Mouse (Mus musculus) G1E (cell line): ENCODE measurements at regions not wholly inside any gene's neighbourhood (a gene's known extent, or its start where the extent isn't known, plus 50 kb on each side); places are given as distances from the start of the nearest gene placed in this dataset.

Experiments used
- ATAC-seq: 2 replicates; pipeline ENCODE4 v1.8.0; 2016; ENCODE audit warnings: mild to moderate bottlenecking; ENCODE audit not compliant: insufficient number of reproducible peaks, poor library complexity, low FRiP score, severe bottlenecking; ENCODE audit errors: extremely low read depth
- DNase-seq: peaks from one replicate; pipeline ENCODE4 v3.0.0; 2012; ENCODE audit warnings: low spot score
- H3K27me3 ChIP-seq: 2 replicates; pipeline ENCODE4 v1.6.1; 2012; ENCODE audit warnings: mild to moderate bottlenecking, low read length, inconsistent platforms; ENCODE audit not compliant: insufficient read depth
- H3K36me3 ChIP-seq: replicated peaks from 2 replicates; pipeline ENCODE3; 2012; ENCODE audit warnings: mild to moderate bottlenecking, inconsistent platforms
- H3K4me1 ChIP-seq: 2 replicates; pipeline ENCODE4 v1.6.1; 2012; ENCODE audit warnings: low read depth, low read length, inconsistent platforms, mixed read lengths; ENCODE audit not compliant: insufficient read depth
- H3K4me3 ChIP-seq: 2 replicates; pipeline ENCODE4 v1.5.1; 2012; ENCODE audit warnings: low read depth, mild to moderate bottlenecking, inconsistent platforms, low read length, moderate library complexity, mixed read lengths
- H3K9me3 ChIP-seq: replicated peaks from 2 replicates; pipeline ENCODE4 v1.6.1; 2012; ENCODE audit warnings: inconsistent platforms
- CTCF ChIP-seq: IDR thresholded peaks from 2 replicates; pipeline ENCODE4 v1.5.1; 2012; ENCODE audit warnings: low read depth, low read length, inconsistent platforms, mixed read lengths
- GATA1 ChIP-seq: IDR thresholded peaks from 2 replicates; pipeline ENCODE4 v1.6.1; 2012; ENCODE audit warnings: borderline replicate concordance, low read length, inconsistent platforms, mixed read lengths
- GATA2 ChIP-seq: IDR thresholded peaks from 2 replicates; pipeline ENCODE4 v1.6.1; 2012; ENCODE audit warnings: low read depth, low read length, inconsistent platforms, borderline replicate concordance
- POLR2AphosphoS5 ChIP-seq: IDR thresholded peaks from 2 replicates; pipeline ENCODE4 v1.6.1; 2012; ENCODE audit warnings: low read depth, low read length, inconsistent platforms; ENCODE audit not compliant: insufficient replicate concordance
- TAL1 ChIP-seq: conservative IDR thresholded peaks from 2 replicates; pipeline ENCODE4 v1.6.1; 2012; ENCODE audit warnings: low read depth, low read length, inconsistent platforms, mixed read lengths

DNA sequence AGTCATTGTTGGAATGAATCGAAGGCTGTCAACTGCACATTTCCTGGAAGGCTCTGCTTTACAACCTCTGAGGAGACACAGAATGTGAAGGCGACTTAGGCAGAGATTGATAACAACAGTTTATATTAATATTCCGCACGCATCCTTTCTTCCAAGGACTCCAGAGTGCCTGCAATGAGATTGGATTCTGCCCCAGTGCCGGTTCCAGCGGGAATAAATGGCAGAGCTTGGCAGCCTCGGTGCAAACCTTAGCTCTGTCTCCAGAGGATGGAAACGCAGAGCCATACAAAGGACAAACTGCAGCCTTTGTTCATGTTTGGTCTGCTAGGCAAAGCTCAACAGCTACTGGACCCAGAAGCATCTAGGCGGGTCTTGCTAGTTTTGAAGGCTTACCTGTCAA lies 288.8 kb downstream of the Rnf144a start:
- H3K27me3 ChIP-seq: no peaks in the 10 kb centered on the region
- H3K9me3 ChIP-seq: peaks cover 56% of the 10 kb centered on the region
- TF ChIP-seq CTCF (no peak), POLR2AphosphoS5 (no peak), GATA1 (no peak), GATA2 (no peak), TAL1 (no peak)
- H3K4me3 ChIP-seq: no peak overlapping the region
- H3K36me3 ChIP-seq: no peaks in the 10 kb centered on the region
- no peaks in the 10 kb centered on the region for H3K4me1 ChIP-seq
- ATAC-seq (no peak), DNase-seq (no peak)

DNA sequence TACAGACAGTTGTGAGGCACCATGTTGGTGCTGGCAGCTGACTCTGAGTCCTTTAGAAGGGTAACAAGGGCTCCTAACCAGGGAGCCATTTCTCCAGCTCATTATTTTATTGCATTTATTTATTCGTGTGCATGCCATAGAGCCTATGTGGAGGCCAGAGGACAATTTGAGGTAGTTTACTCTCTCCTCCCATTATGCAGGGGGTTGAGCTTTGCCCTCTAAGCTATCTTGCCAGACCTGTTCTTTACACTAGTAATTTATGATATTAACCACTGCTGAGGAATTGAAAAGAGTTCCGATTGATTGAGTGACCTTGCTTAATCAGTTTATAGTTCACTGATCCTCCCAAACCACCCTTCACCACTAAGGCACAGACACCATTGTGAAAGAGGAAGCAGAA lies 290.8 kb downstream of the Rnf144a start:
- H3K4me1 ChIP-seq: no peaks in the 10 kb centered on the region
- H3K9me3 ChIP-seq: peaks cover 44% of the 10 kb centered on the region
- no peak overlapping the region for H3K4me3 ChIP-seq
- H3K36me3 ChIP-seq: no peaks in the 10 kb centered on the region
- TF ChIP-seq TAL1: no peak
- TF ChIP-seq GATA1: no peak
- no peak for ATAC-seq
- no peaks in the 10 kb centered on the region for H3K27me3 ChIP-seq
- no peak for DNase-seq

DNA sequence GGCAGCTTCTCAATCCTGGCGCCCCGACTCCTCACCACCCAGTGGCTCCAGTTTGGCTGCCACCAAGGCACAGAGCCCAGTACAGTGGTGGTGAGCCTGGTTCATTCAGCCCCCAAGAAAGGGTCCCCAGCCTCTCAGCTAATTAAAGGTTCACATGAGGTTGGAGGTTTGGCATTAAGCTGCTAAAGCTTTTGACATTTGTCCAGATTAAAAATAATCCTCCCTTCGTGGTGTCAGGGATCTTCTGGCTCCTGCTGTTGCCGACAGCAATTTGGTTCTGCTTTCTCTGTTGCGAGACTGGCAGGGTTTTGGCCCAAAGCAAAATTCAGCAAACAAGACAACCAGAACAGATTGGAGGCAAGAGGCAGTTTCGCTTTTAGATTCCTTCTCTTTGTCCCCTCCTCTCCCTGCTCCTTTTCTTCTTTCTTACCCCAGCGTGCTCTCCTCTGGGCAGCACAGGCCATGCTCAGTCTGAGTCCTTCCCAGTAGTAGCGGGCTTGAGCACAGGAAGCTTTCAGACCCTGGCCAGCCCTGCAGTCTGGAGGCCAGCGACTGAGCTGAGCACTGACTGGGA lies 299.6 kb downstream of the Rnf144a start:
- DNase-seq: no peak
- TF ChIP-seq GATA2 (no peak), TAL1 (no peak), CTCF (no peak)
- Histone ChIP-seq H3K27me3 (no peaks in the 10 kb centered on the region; the same call in 1 of the 2 replicates), H3K9me3 (peaks cover 50% of the 10 kb centered on the region), H3K4me1 (no peaks in the 10 kb centered on the region), H3K36me3 (no peaks in the 10 kb centered on the region), H3K4me3 (no peak overlapping the region; the same call in 1 of the 2 replicates)
- ATAC-seq: no peak

DNA sequence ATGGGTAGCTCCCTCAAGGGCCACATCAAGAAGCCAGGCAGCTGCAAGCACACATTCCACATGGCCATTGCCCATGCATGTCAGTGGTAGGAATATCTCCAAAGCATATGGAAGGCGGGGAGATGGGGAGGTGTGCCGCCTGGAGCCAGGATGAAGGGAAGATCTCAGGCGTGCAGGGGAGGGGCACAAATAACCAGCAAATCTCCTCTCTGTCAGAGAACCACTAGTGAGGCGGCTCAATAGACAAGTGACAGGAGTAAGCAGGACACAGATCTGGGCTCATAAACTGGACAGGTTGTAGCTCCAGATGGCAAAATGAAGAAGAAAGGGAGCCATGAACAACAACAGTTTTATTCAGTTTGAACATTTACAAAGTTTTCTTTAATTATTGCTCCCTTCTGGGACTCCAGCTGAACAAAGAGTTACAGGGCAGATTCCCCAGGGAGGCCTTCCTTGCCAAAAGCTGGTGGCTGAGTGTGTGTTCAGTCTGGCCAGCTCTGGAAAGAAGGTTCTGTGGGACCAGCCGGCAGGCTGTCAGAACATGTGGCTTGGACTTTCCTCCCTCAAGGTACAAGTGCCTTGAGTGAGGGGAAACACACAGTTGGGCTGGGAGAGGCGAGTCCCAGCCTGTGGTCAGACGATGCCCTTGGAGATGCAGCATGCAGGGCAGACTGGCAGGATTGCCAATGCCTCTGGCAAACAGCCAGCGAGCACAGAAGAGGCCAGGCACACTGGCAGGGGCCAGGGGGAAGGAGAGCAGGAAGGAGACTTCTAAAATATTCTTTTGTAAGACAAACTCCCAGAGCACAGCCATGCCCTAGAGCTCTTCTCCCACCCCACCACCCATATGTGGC lies 302.7 kb downstream of the Rnf144a start:
- H3K4me3 ChIP-seq: no peak overlapping the region
- H3K27me3 ChIP-seq: no peaks in the 10 kb centered on the region; the same call in 1 of the 2 replicates
- H3K9me3 ChIP-seq: peaks cover 56% of the 10 kb centered on the region
- DNase-seq (no peak), ATAC-seq (no peak)
- no peaks in the 10 kb centered on the region for H3K4me1 ChIP-seq
- TF ChIP-seq GATA1 (no peak), GATA2 (no peak), TAL1 (no peak), POLR2AphosphoS5 (no peak), CTCF (no peak)
- no peaks in the 10 kb centered on the region for H3K36me3 ChIP-seq

DNA sequence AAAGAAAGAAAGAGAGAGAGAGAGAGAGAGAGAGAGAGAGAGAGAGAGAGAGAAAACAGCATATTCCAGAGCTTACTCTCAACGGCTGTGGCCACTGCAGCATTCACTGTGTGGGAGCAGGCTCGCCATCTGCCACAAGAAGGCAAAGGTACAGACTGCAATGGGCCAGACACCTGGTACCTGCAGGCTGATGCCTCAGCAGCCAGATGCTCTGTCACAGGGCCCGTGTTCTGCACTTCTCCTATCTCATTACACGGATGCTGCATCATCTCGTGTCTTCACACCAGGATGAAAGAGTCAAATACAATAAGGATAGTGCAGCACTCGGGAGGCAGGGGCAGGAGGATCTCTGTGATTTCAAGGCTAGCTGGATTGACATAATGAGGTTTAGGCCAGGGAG lies 305.2 kb downstream of the Rnf144a start:
- Histone ChIP-seq H3K27me3 (no peaks in the 10 kb centered on the region; the same call in 1 of the 2 replicates), H3K4me3 (no peak overlapping the region), H3K9me3 (peaks cover 39% of the 10 kb centered on the region), H3K36me3 (no peaks in the 10 kb centered on the region), H3K4me1 (no peaks in the 10 kb centered on the region)
- TF ChIP-seq POLR2AphosphoS5 (no peak), GATA1 (no peak), TAL1 (no peak), GATA2 (no peak), CTCF (no peak)
- no peak for ATAC-seq
- DNase-seq: no peak

DNA sequence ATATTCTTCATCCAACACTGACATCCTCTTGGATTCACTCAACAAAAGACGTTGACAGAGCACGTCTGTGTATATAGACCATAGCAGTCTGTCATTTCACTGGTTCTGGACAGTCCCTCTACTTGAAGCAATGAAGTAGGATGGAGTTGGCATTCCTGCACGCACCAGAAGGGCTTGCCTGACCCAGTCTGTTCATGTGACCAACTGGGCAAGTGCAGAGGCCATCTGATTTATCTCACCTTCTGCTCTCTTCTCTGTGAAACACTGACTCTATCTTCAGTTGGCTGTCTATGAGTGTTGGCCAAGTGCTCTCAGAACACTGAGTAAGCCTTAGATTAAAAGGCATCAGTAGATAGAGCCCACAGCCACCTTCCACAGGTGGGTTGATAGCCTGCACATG lies 310.7 kb downstream of the Rnf144a start:
- no peaks in the 10 kb centered on the region for H3K27me3 ChIP-seq
- ATAC-seq: no peak
- no peaks in the 10 kb centered on the region for H3K4me1 ChIP-seq
- peaks cover 23% of the 10 kb centered on the region for H3K9me3 ChIP-seq
- no peak for DNase-seq
- H3K36me3 ChIP-seq: no peaks in the 10 kb centered on the region
- no peak overlapping the region for H3K4me3 ChIP-seq
- TF ChIP-seq GATA2 (no peak), GATA1 (no peak), POLR2AphosphoS5 (no peak), TAL1 (no peak), CTCF (no peak)
